Mouse (Mus musculus): Measurements from ENCODE around the gene Zwint. TPM values are rescaled to one million over a fixed set of nuclear protein-coding genes. Genes with fewer than 3 reads are reported as not detected.

Zwint gene
- total RNA-seq (2014; rRNA removed; ENCODE audit: low replicate concordance): 155 and 165 TPM in 2 replicates
- 140 and 144 TPM in 2 replicates for polyA plus RNA-seq (2015; fragmentation: Nextera tagmentation; extraction: Ambion mirVana)

GRCm38 (mm10) chr10:72654270-72655016 lies at the start of gene Zwint:
Gene Zwint, plus strand, starts transcription at chr10:72654845.
- H3K4me3 ChIP-seq (ENCODE audit: low read depth, low read length): peak within 1 kb of the TSS; percentile 86
- DNase-seq (ENCODE audit: low spot score) (peak; percentile 98), ATAC-seq (ENCODE audit: insufficient read depth, low read depth) (peak; percentile 99)
- peaks cover 10% of the 10 kb centered on the region for H3K4me1 ChIP-seq (ENCODE audit: control insufficient read depth, insufficient read depth)
- peak within 1 kb of the TSS; percentile 94 for H3K27ac ChIP-seq (ENCODE audit: low read depth)
- H3K9ac ChIP-seq (replicated peaks; ENCODE audit: low read depth, low read length): peak within 1 kb of the TSS; percentile 81
- H3K4me2 ChIP-seq (ENCODE audit: low read depth, low read length): peak within 1 kb of the TSS; percentile 74
- TF ChIP-seq CTCF (IDR thresholded peaks at IDR 0.05; ENCODE audit: low read depth) (no peak), EP300 (IDR thresholded peaks at IDR 0.05; ENCODE audit: low read depth) (no peak)
- H3K27me3 ChIP-seq (ENCODE audit: control insufficient read depth, insufficient read depth, low read length): no peaks in the 10 kb centered on the region
- H3K36me3 ChIP-seq (replicated peaks; ENCODE audit: control insufficient read depth, insufficient read depth, low read length): peaks cover 35% of the 10 kb centered on the region
- H3K9me3 ChIP-seq (replicated peaks; ENCODE audit: control insufficient read depth, low read length): no peaks in the 10 kb centered on the region
- 2% methylated on average over 36 of the region's 36 CpGs for WGBS

GRCm38 (mm10) chr10:72613125-72613915 lies 41.3 kb upstream of the Zwint start:
- ATAC-seq (ENCODE audit: insufficient read depth, low read depth) (no peak), DNase-seq (ENCODE audit: low spot score) (no peak)
- Histone ChIP-seq H3K4me3 (ENCODE audit: low read depth, low read length) (no peak overlapping the region), H3K4me1 (ENCODE audit: control insufficient read depth, insufficient read depth) (no peaks in the 10 kb centered on the region), H3K27ac (ENCODE audit: low read depth) (no peak overlapping the region), H3K36me3 (replicated peaks; ENCODE audit: control insufficient read depth, insufficient read depth, low read length) (no peaks in the 10 kb centered on the region), H3K27me3 (ENCODE audit: control insufficient read depth, insufficient read depth, low read length) (no peaks in the 10 kb centered on the region), H3K9me3 (replicated peaks; ENCODE audit: control insufficient read depth, low read length) (no peaks in the 10 kb centered on the region), H3K9ac (replicated peaks; ENCODE audit: low read depth, low read length) (no peak overlapping the region), H3K4me2 (ENCODE audit: low read depth, low read length) (no peak overlapping the region)
- 55% methylated on average over 5 of the region's 5 CpGs for WGBS
- TF ChIP-seq EP300 (IDR thresholded peaks at IDR 0.05; ENCODE audit: low read depth) (no peak), CTCF (IDR thresholded peaks at IDR 0.05; ENCODE audit: low read depth) (no peak)

DNA sequence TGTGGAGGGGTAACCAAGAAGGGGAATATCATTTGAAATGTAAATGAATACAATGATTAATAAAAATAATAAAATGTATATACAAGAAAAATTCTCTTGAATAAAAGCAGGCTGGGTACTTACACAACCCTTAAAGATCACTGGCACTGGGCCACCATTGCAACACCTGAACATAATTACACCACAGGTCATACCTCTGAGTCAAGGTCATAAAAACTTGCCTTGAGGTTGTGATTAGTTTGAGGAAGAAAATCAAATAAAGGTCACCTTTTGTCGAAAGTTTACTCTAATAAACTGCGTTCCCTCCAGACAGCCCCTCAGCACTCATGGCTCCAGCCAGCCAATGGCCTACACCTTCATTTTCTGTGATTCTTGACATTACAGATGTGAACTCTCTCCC lies 38.5 kb upstream of the Zwint start:
- ATAC-seq (ENCODE audit: insufficient read depth, low read depth) (no peak), DNase-seq (ENCODE audit: low spot score) (no peak)
- H3K27me3 ChIP-seq (ENCODE audit: control insufficient read depth, insufficient read depth, low read length): no peaks in the 10 kb centered on the region
- WGBS: 91% methylated on average over 2 of the region's 2 CpGs
- no peak overlapping the region for H3K4me2 ChIP-seq (ENCODE audit: low read depth, low read length)
- TF ChIP-seq EP300 (IDR thresholded peaks at IDR 0.05; ENCODE audit: low read depth): no peak
- TF ChIP-seq CTCF (IDR thresholded peaks at IDR 0.05; ENCODE audit: low read depth): no peak
- no peak overlapping the region for H3K27ac ChIP-seq (ENCODE audit: low read depth)
- no peak overlapping the region for H3K4me3 ChIP-seq (ENCODE audit: low read depth, low read length)
- no peaks in the 10 kb centered on the region for H3K9me3 ChIP-seq (replicated peaks; ENCODE audit: control insufficient read depth, low read length)
- no peak overlapping the region for H3K9ac ChIP-seq (replicated peaks; ENCODE audit: low read depth, low read length)
- H3K36me3 ChIP-seq (replicated peaks; ENCODE audit: control insufficient read depth, insufficient read depth, low read length): no peaks in the 10 kb centered on the region
- H3K4me1 ChIP-seq (ENCODE audit: control insufficient read depth, insufficient read depth): no peaks in the 10 kb centered on the region

GRCm38 (mm10) chr10:72620527-72620926 lies 34.1 kb upstream of the Zwint start:
- WGBS: 47% methylated on average over 2 of the region's 2 CpGs
- DNase-seq (ENCODE audit: low spot score): no peak
- Histone ChIP-seq H3K9me3 (replicated peaks; ENCODE audit: control insufficient read depth, low read length) (no peaks in the 10 kb centered on the region), H3K4me1 (ENCODE audit: control insufficient read depth, insufficient read depth) (no peaks in the 10 kb centered on the region), H3K36me3 (replicated peaks; ENCODE audit: control insufficient read depth, insufficient read depth, low read length) (no peaks in the 10 kb centered on the region), H3K9ac (replicated peaks; ENCODE audit: low read depth, low read length) (no peak overlapping the region), H3K27ac (ENCODE audit: low read depth) (no peak overlapping the region), H3K27me3 (ENCODE audit: control insufficient read depth, insufficient read depth, low read length) (no peaks in the 10 kb centered on the region), H3K4me2 (ENCODE audit: low read depth, low read length) (no peak overlapping the region), H3K4me3 (ENCODE audit: low read depth, low read length) (no peak overlapping the region)
- TF ChIP-seq CTCF (IDR thresholded peaks at IDR 0.05; ENCODE audit: low read depth): no peak
- no peak for TF ChIP-seq EP300 (IDR thresholded peaks at IDR 0.05; ENCODE audit: low read depth)
- ATAC-seq (ENCODE audit: insufficient read depth, low read depth): no peak

- H3K4me3 ChIP-seq (ENCODE audit: low read depth, low read length): no peak overlapping the region
- ATAC-seq (ENCODE audit: insufficient read depth, low read depth) (no peak), DNase-seq (ENCODE audit: low spot score) (no peak)
- no peaks in the 10 kb centered on the region for H3K9me3 ChIP-seq (replicated peaks; ENCODE audit: control insufficient read depth, low read length)
- no peaks in the 10 kb centered on the region for H3K27me3 ChIP-seq (ENCODE audit: control insufficient read depth, insufficient read depth, low read length)
- H3K9ac ChIP-seq (replicated peaks; ENCODE audit: low read depth, low read length): no peak overlapping the region
- H3K27ac ChIP-seq (ENCODE audit: low read depth): no peak overlapping the region
- no peaks in the 10 kb centered on the region for H3K36me3 ChIP-seq (replicated peaks; ENCODE audit: control insufficient read depth, insufficient read depth, low read length)
- WGBS: 27% methylated on average over 8 of the region's 8 CpGs
- no peak for TF ChIP-seq CTCF (IDR thresholded peaks at IDR 0.05; ENCODE audit: low read depth)
- no peak for TF ChIP-seq EP300 (IDR thresholded peaks at IDR 0.05; ENCODE audit: low read depth)
- no peaks in the 10 kb centered on the region for H3K4me1 ChIP-seq (ENCODE audit: control insufficient read depth, insufficient read depth)
- no peak overlapping the region for H3K4me2 ChIP-seq (ENCODE audit: low read depth, low read length)
Measured at GRCm38 (mm10) chr10:72623561-72623960, 31.1 kb upstream of the Zwint start.
